Mouse (Mus musculus): Measurements from ENCODE around the gene Kcnip1.

DNA sequence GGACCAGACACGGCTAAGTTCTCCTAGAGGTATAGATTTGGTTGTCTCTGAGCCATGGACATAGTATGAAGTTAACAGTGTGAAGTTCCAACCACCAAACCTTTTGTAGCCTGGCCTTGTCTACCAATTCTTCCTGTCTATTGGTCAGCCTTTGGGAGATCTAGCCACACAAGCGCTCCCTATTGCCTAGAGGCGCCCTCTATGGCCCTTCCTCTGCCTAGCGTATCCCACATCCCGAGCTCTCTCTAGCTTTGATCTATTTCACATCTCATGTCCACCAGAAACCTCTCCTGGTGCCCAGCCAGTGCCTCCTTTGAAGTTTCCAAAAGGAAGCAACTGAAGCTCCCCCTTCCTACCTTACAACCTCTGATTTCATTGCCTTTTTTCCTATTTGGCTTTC lies 147.0 kb downstream of the Kcnip1 start:
- no peak for TF ChIP-seq CTCF (IDR thresholded peaks at IDR 0.05; ENCODE audit: low read depth)
- TF ChIP-seq EP300 (IDR thresholded peaks at IDR 0.05; ENCODE audit: low read depth) = no peak

All from liver, embryonic 14.5 days (tissue).